Mouse (Mus musculus): Measurements from ENCODE around the gene Dmrtc2.
"Not testable (repeated sequence)": the region's sequence is repeated elsewhere in the genome, so short reads cannot be mapped to it uniquely, and the experiment has no call there.

The Dmrtc2 gene

GRCm38 (mm10) chr7:24869532-24870165 is at the start of gene Dmrtc2, which contains the start of gene Lypd4:
Gene Dmrtc2, plus strand, starts transcription at chr7:24870057.
Gene Lypd4, minus strand, starts transcription at chr7:24869941.
- no peak for DNase-seq

- DNase-seq: no peak
Observed at GRCm38 (mm10) chr7:24824452-24824851, 45.4 kb upstream of the Dmrtc2 start.

GRCm38 (mm10) chr7:24827181-24827580 is 42.7 kb upstream of the Dmrtc2 start:
- DNase-seq: no peak

- DNase-seq: peak; percentile 11 to 17
Observed at GRCm38 (mm10) chr7:24838732-24839409, 31.0 kb upstream of the Dmrtc2 start.

GRCm38 (mm10) chr7:24839410-24839808 is 30.4 kb upstream of the Dmrtc2 start:
- peak; percentile 19 to 23 for DNase-seq

- no peak for DNase-seq
Observed at GRCm38 (mm10) chr7:24840331-24840730, 29.5 kb upstream of the Dmrtc2 start.

- no peak for DNase-seq
Observed at GRCm38 (mm10) chr7:24841009-24841408, 28.8 kb upstream of the Dmrtc2 start.

GRCm38 (mm10) chr7:24844144-24844543 is 25.7 kb upstream of the Dmrtc2 start:
- DNase-seq: no peak

GRCm38 (mm10) chr7:24845181-24845580 is 24.7 kb upstream of the Dmrtc2 start:
- DNase-seq: no peak

- no peak for DNase-seq
Observed at GRCm38 (mm10) chr7:24845713-24846112, 24.1 kb upstream of the Dmrtc2 start.

- not testable (repeated sequence) for DNase-seq
Observed at GRCm38 (mm10) chr7:24846576-24846975, 23.3 kb upstream of the Dmrtc2 start.

- no peak for DNase-seq
Observed at GRCm38 (mm10) chr7:24850162-24850561, 19.7 kb upstream of the Dmrtc2 start.

GRCm38 (mm10) chr7:24850899-24851303 is 19.0 kb upstream of the Dmrtc2 start:
- no peak for DNase-seq

GRCm38 (mm10) chr7:24851596-24852325 is 18.1 kb upstream of the Dmrtc2 start:
- no peak for DNase-seq

- no peak for DNase-seq
Observed at GRCm38 (mm10) chr7:24852557-24853232, 17.2 kb upstream of the Dmrtc2 start.

GRCm38 (mm10) chr7:24853233-24853563 is 16.7 kb upstream of the Dmrtc2 start:
- no peak for DNase-seq

GRCm38 (mm10) chr7:24853695-24854094 is 16.2 kb upstream of the Dmrtc2 start:
- DNase-seq: no peak

- DNase-seq: no peak
Observed at GRCm38 (mm10) chr7:24856460-24857120, 13.3 kb upstream of the Dmrtc2 start.

- no peak for DNase-seq
Observed at GRCm38 (mm10) chr7:24859234-24859633, 10.6 kb upstream of the Dmrtc2 start.

- no peak for DNase-seq
Observed at GRCm38 (mm10) chr7:24861913-24862312, 7.9 kb upstream of the Dmrtc2 start, which contains the start of gene Gm9844. Gene Gm9844, plus strand, starts transcription at chr7:24862213.

- no peak for DNase-seq
Observed at GRCm38 (mm10) chr7:24862853-24863252, 7.0 kb upstream of the Dmrtc2 start.

GRCm38 (mm10) chr7:24864156-24864555 is 5.7 kb upstream of the Dmrtc2 start:
- DNase-seq: no peak

GRCm38 (mm10) chr7:24869080-24869479 is 777 bp upstream of the Dmrtc2 start:
- no peak for DNase-seq
